Mouse (Mus musculus): ENCODE results near the gene Rbpj. TPM values are rescaled to one million over a fixed set of nuclear protein-coding genes. Genes with fewer than 3 reads are reported as not detected.

Gene Rbpj
- total RNA-seq, 1 experiment from 2014 or later, result 42.6 TPM

- no peak for DNase-seq
Measured at GRCm38 (mm10) chr5:53551910-53552309, 86.0 kb downstream of the Rbpj start.

- DNase-seq, result no peak
Measured at GRCm38 (mm10) chr5:53553281-53553680, 87.3 kb downstream of the Rbpj start.

- no peak for DNase-seq
Measured at GRCm38 (mm10) chr5:53554180-53554579, 88.2 kb downstream of the Rbpj start.

GRCm38 (mm10) chr5:53554926-53555325, 89.0 kb downstream of the Rbpj start:
- DNase-seq, result no peak

GRCm38 (mm10) chr5:53555474-53555873, 89.5 kb downstream of the Rbpj start:
- no peak for DNase-seq

- no peak for DNase-seq
Measured at GRCm38 (mm10) chr5:53555929-53556328, 90.0 kb downstream of the Rbpj start.

- no peak for DNase-seq
Measured at GRCm38 (mm10) chr5:53557544-53558260, 91.8 kb downstream of the Rbpj start.

- DNase-seq, result no peak
Measured at GRCm38 (mm10) chr5:53561160-53561559, 95.2 kb downstream of the Rbpj start.

GRCm38 (mm10) chr5:53564309-53564708, 98.4 kb downstream of the Rbpj start:
- no peak for DNase-seq

- DNase-seq, result no peak
Measured at GRCm38 (mm10) chr5:53565213-53565794, 99.4 kb downstream of the Rbpj start.

GRCm38 (mm10) chr5:53566485-53567083, 100.6 kb downstream of the Rbpj start:
- no peak for DNase-seq

GRCm38 (mm10) chr5:53572496-53572895, 106.5 kb downstream of the Rbpj start:
- no peak for DNase-seq

GRCm38 (mm10) chr5:53574883-53575442, 109.0 kb downstream of the Rbpj start:
- DNase-seq, result no peak

GRCm38 (mm10) chr5:53577272-53577889, 111.4 kb downstream of the Rbpj start:
- DNase-seq, result no peak

GRCm38 (mm10) chr5:53584069-53584767, 118.3 kb downstream of the Rbpj start:
- DNase-seq, result no peak

GRCm38 (mm10) chr5:53588421-53589171, 122.6 kb downstream of the Rbpj start:
- no peak for DNase-seq

GRCm38 (mm10) chr5:53589172-53589960, 123.4 kb downstream of the Rbpj start:
- DNase-seq, result peak; percentile 95

- DNase-seq, result peak; percentile 99
Measured at GRCm38 (mm10) chr5:53590179-53590765, 124.3 kb downstream of the Rbpj start.

- peak; percentile 23 for DNase-seq
Measured at GRCm38 (mm10) chr5:53590875-53591682, 125.1 kb downstream of the Rbpj start.

Measured in adrenal gland, postnatal 25 days (tissue).